Mouse (Mus musculus) fat pad, adult 2 months (tissue): ENCODE results near the gene Bcas3.
A peak's percentile ranks its signal among the peaks of the same experiment; 100 is the strongest.

Source experiments
- DNase-seq: peaks from one replicate; pipeline ENCODE4 v3.0.0-alpha.2; 2011; ENCODE audit warnings: low read depth, low spot score; ENCODE audit errors: extremely low read depth

Gene Bcas3

DNA sequence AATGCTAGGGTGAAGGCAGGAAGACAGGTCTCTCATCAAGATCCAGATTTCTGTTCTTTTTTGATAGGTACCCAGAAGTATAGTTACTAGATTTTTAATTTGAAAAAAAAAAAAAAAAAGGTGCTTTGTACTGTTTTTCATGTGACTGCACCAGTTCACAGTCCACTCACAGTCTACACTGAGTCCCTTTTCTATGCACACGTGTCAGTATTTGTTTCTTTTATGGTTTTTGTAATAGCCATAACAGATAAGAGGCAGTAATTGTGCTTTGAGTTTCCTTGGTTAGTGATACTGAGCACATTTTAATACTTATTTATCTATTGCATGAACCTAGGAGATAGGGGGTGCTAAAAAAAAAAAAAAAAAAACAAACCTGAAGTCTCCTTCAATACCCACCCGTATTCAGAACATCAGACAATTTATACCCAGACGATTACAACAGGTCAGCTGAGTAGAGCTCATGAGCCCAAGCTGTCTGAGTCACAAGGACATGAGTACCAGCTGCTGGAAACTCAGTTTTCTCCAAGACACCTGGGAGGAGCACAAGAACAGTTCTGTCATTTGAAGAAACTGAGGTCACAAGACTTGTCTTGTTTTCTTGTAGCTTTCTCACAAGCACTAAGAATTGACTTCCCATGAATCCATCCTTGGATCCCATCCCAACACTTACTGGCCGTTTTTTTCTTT is 351.2 kb downstream of the Bcas3 start:
- DNase-seq = no peak

DNA sequence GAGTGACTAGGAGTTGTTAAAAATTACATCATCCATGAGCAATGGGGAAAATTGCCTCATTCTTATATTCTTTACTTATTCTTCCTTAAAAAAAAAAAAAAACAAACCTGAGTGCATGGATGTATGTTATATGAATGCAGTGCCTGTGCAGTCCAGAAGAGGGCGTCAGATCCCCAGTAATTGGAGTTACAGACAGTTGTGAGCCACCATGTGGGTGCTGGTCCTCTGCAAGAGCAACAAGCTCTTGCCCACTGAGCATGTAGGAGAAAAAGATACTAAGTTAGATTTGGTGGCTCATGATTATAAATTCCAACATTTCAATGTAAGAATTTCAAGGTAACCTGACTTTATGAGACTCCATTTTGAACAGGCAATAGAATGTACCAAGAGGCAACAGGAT is 353.7 kb downstream of the Bcas3 start:
- no peak for DNase-seq

GRCm38 (mm10) chr11:85707496-85707895 is 354.5 kb downstream of the Bcas3 start:
- no peak for DNase-seq

- DNase-seq = no peak
Measured at GRCm38 (mm10) chr11:85709147-85709546, 356.2 kb downstream of the Bcas3 start.

GRCm38 (mm10) chr11:85710155-85710554 is 357.2 kb downstream of the Bcas3 start:
- DNase-seq = no peak

DNA sequence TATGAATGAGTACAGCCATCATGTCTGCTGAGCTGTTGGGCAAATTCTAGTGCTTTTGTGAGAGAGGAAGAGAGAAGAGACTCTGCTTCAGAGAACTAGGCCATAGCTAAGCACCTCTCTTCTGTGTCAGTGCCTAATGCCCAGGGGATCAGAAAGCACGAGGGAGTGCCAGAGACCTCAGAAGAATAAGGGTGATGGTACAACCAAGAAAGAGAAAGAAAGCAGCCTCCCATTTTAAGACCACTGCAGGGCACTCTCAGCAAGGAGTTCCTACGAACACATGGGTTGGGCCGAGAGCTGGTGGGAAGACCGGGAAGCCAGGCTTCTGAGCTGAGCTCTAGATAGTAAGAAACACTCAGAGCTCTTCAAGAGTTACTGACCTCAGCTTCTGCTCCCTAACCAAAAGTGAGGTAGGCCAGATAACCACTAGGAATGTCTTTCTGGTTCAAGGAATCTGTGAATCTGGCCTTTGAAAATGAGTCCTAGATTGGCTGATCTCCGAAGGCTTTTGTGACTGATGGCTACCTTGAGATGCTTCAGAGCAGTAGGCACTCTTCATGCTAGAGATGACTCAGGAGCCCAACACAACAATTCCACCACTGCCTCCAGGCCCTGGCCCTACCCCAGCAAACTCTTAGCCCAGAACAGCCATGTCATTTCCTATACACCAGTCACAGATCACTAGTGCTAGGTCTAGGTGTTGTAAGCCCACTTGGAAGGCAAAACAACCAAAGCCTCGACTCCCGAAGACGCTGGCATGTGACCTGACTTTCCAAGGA is 359.2 kb downstream of the Bcas3 start:
- no peak for DNase-seq

GRCm38 (mm10) chr11:85712860-85713813 is 360.2 kb downstream of the Bcas3 start:
- DNase-seq = no peak

GRCm38 (mm10) chr11:85713814-85714208 is 360.8 kb downstream of the Bcas3 start:
- no peak for DNase-seq

GRCm38 (mm10) chr11:85714312-85714931 is 361.5 kb downstream of the Bcas3 start:
- no peak for DNase-seq

DNA sequence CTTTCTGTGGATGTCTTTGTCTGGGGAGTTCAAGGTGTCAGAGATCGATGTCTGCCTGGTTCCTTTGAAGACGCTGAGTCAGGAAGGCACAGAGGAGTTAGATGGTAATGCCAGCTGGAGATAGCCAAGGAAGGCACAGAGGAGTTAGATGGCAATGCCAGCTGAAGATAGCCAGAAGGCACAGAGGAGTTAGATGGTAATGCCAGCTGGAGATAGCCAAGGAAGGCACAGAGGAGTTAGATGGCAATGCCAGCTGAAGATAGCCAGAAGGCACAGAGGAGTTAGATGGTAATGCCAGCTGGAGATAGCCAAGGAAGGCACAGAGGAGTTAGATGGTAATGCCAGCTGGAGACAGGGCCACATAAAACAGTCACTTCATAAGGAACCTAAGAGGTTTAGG is 363.8 kb downstream of the Bcas3 start:
- DNase-seq = peak; percentile 30

GRCm38 (mm10) chr11:85719091-85719490 is 366.1 kb downstream of the Bcas3 start:
- no peak for DNase-seq

DNA sequence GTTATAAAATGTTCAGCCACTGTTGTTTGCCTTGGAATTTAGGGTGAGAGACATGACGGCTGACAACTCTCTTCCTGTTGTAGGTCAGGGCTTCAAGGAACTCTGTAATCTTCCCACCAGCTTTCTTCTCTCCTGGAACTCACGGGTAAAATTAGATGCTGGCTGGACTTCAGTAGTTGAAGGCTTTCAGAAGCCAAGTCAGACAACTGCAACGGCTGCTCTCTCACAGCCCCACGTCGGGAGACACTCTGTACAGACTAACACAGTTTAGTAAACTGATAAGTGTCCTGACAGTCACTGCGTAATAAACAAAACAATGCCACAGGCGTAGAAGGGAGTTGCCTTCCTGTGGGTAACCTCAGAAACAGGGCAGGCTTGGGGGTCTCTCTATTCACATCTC is 366.8 kb downstream of the Bcas3 start:
- no peak for DNase-seq

DNA sequence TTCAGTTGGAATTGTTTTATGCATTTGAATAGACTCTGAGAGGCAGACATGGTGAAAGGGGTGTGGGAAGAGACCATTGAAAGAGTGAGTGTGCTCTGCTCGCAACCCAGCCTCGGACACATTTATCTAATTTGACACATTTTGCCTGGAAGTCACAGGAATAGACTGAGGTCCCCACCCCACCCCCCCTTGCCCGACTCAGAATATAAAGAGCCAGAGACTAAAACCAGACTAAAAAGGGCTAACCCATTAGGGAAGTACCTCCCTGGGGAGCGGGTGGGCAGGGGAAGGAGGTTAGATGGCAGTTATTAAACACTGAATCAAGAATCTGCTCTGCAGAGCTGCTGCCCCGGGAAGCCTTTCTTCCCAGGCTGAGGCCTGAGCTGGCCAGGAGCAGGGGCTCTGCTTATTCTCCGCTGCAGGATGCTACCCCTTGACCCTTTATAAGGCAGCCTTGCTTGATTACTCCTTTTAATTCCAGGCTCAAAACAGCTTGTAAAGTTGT is 367.4 kb downstream of the Bcas3 start:
- no peak for DNase-seq

DNA sequence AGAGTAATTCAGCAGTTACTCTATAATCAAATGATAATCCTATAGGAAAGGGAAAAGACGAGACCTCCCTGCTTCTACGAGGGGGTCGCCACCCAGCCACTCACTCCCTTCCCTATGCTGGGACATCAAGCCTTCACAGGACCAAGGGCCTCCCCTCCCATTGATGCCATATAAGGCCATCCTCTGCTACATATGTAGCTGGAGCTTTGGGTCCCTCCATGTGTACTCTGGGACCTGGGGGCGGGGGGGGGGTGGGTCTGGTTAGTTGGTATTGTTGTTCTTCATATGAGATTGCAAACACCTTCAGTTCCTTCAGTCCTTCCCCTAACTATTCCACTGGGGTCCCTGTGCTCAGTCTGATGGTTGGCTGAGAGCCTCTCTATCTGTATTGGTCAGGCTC is 369.0 kb downstream of the Bcas3 start:
- no peak for DNase-seq

DNA sequence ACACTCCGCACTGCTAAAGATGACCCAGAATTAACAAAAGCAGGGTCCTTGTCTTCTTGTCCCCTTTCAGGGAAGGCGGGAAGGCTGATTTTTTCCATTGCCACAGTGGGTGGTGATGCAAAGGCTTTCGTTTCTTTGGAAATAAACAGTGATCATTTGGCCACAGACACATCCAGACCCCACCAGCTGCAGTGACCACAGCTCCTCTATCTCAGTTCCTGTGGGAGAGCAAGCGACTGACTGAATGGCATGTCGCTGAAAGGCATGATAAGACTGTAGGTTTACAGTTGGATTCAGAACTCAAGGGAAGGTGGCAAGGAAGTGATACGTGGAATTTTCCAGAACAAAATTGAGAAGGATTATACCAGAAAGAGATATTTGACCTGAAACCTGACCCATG is 371.2 kb downstream of the Bcas3 start:
- no peak for DNase-seq

GRCm38 (mm10) chr11:85729725-85730124 is 376.8 kb downstream of the Bcas3 start:
- peak; percentile 42 for DNase-seq

- DNase-seq = no peak
Measured at GRCm38 (mm10) chr11:85732462-85733012, 379.6 kb downstream of the Bcas3 start.

DNA sequence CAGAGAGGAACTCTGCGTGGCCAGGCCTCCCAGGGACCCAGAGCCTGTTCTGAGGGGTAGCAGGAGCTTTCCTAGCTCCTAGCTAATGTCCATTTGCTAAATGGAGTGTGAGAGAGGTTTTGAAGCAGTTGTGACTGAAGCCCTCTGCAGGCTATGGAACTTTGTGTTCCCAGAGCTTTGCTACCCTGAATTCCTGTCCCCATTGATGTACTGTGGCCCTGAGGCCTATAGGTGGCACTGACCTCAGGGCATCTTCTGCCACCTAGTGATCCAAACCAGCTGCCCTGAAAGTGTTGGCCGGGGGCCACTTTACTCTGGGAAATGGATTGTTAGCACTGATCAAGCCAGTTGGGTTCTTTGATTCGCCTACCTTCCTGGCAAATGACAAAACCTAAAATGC is 380.6 kb downstream of the Bcas3 start:
- DNase-seq = no peak

GRCm38 (mm10) chr11:85734317-85735211 is 381.6 kb downstream of the Bcas3 start:
- no peak for DNase-seq
